15 mouse cellular contexts compared by ENCODE assay signal in the genomic region with DNA sequence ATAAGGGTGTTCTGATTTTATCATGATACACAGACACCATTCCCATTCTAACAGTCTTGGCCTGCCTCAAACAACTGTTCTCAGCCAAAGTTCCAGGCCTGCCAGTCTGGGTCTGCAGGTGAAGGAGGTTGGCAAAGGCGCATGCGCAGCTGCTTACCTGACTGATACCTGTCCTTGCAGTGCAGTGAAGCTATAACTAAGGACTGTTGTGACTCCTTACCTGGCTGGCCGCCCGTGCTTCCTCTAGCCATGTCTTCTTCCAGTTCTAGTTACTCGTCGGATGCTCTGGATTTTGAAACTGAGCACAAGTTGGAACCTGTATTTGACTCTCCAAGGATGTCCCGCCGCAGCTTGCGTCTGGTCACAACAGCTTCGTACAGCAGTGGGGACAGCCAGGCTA. TPM values are rescaled to one million over a fixed set of nuclear protein-coding genes. Genes with fewer than 3 reads are reported as not detected.
DNase-seq lines count a peak whose midpoint lies in the region; TF ChIP-seq lines count a peak whose summit lies in the region.
"Had no signal": no experiment of that assay in that cellular context is flagged by ENCODE, and none has a peak within 500 bp of the region (broad histone marks: within the 10 kb centered on the region; RNA-seq: fewer than 3 reads in every experiment).

No protein-coding gene starts in this region.

- WGBS in kidney, adult 2 months, result 96% methylated on average over 10 of the region's 10 CpGs

- H3K36me3 ChIP-seq in kidney, adult 2 months (ENCODE audit: control insufficient read depth, insufficient read depth, low read length), result peaks cover 4% of the 10 kb centered on the region

- TF ChIP-seq POLR2A in kidney, adult 2 months (IDR thresholded peaks at IDR 0.05; ENCODE audit: low read depth, low read length), result no peak

- no peak overlapping the region for H3K4me3 ChIP-seq in kidney, adult 2 months (ENCODE audit: insufficient read depth, low read depth, low read length)

- no peak overlapping the region for H3K27ac ChIP-seq in kidney, adult 2 months (ENCODE audit: insufficient read depth, low read depth, low read length)

- H3K27me3 ChIP-seq in kidney, adult 2 months (replicated peaks; ENCODE audit: control insufficient read depth, insufficient read depth, low read length), result no peaks in the 10 kb centered on the region
- H3K27me3 ChIP-seq: CH12.LX, Patski had no signal

- TF ChIP-seq CTCF in kidney, adult 2 months (conservative IDR thresholded peaks at IDR 0.05; ENCODE audit: insufficient read depth, insufficient read length, low read depth, low read length), result no peak

- peak; percentile 92 for DNase-seq in fat pad, adult 2 months (ENCODE audit: extremely low read depth, low read depth, low spot score)
- DNase-seq in kidney, adult 2 months, result no peak
- DNase-seq: adrenal gland, adult 2 months; adrenal gland, adult 8-10 months; adrenal gland, postnatal 10 days; adrenal gland, postnatal 14 days; adrenal gland, postnatal 25 days; adrenal gland, postnatal 36 days; B cell, adult 2 months; cerebellum, adult 11 months; cerebellum, adult 11-12 months; cerebellum, adult 18-20 months; cerebellum, adult 2 months had no signal

- H3K4me1 ChIP-seq in kidney, adult 2 months (ENCODE audit: control insufficient read depth, insufficient read depth, low read length), result no peaks in the 10 kb centered on the region; the same call in 1 of the 2 replicates

RNA-seq across cellular contexts. Expression of gene Sun1, which starts 22.9 kb away (rescaled TPM):
- polyA plus RNA-seq in kidney, adult 2 months (2012; rRNA removed), result 40.0 and 41.0 TPM in 2 replicates

RNA-seq across cellular contexts. Expression of gene Get4, which starts 28.8 kb away (rescaled TPM):
- 79.3 and 96.2 TPM in 2 replicates for polyA plus RNA-seq in kidney, adult 2 months (2012; rRNA removed)
